Comparison of ENCODE assay signal across 8 mouse cellular contexts in genomic region chr17:56269741-56270140, GRCm38 (mm10). TPM values are rescaled to one million over a fixed set of nuclear protein-coding genes. Genes with fewer than 3 reads are reported as not detected.
DNase-seq lines count a peak whose midpoint lies in the region; ATAC-seq and TF ChIP-seq lines count a peak whose summit lies in the region.

No protein-coding gene starts in this region.

- no peak for TF ChIP-seq RAD21 in CH12.LX (IDR thresholded peaks at IDR 0.05; ENCODE audit: low read depth, low read length)

- dilution Hi-C loops in CH12.LX (cut with MboI; ENCODE audit: extremely low pct_ligation_motif_present, extremely low pct_unique_long_range_greater_than_20kb, low sequenced_read_pairs) = no loop called here

- 0 out of 2 replicates have a peak overlapping the region, but pooled peaks have one; percentile 67 for H3K9ac ChIP-seq in CH12.LX (ENCODE audit: insufficient read depth, low read depth)
- peak overlapping the region; percentile 65 for H3K9ac ChIP-seq in heart, embryonic 14.5 days (ENCODE audit: low read length)
- no peak overlapping the region; the same call in 1 of the 2 replicates for H3K9ac ChIP-seq in liver, embryonic 14.5 days (replicated peaks)

- TF ChIP-seq CTCF in cerebellum, adult 2 months (IDR thresholded peaks at IDR 0.05; ENCODE audit: borderline replicate concordance, insufficient read depth, low read depth, low read length) = no peak
- no peak for TF ChIP-seq CTCF in CH12.LX (conservative IDR thresholded peaks at IDR 0.05 in 1 of 2, IDR thresholded peaks at IDR 0.05 in 1 of 2; ENCODE audit: low read depth in 2 of 2, low read length in 2 of 2)
- TF ChIP-seq CTCF in liver, embryonic 14.5 days (IDR thresholded peaks at IDR 0.05; ENCODE audit: low read depth) = no peak

- H3K27ac ChIP-seq in cerebellum, adult 2 months (ENCODE audit: insufficient read depth, low read length) = peak overlapping the region; percentile 88
- H3K27ac ChIP-seq in CH12.LX (ENCODE audit: insufficient read depth, low read depth) = peak overlapping the region; percentile 82
- peak overlapping the region; percentile 84 to 85 for H3K27ac ChIP-seq in heart, embryonic 14.5 days (replicated peaks in 1 of 2; ENCODE audit: control insufficient read depth in 1 of 2, insufficient read depth in 1 of 2, low read depth in 2 of 2, low read length in 2 of 2)
- no peak overlapping the region for H3K27ac ChIP-seq in liver, embryonic 14.5 days

- H3K4me2 ChIP-seq in CH12.LX (ENCODE audit: insufficient read depth, low read depth, poor library complexity, severe bottlenecking) = no peak overlapping the region
- peak overlapping the region; percentile 67 for H3K4me2 ChIP-seq in heart, embryonic 14.5 days (ENCODE audit: low read length)
- peak overlapping the region; percentile 63 for H3K4me2 ChIP-seq in liver, embryonic 14.5 days (ENCODE audit: low read depth)

- peaks cover 40 to 51% of the 10 kb centered on the region in 2 experiments for H3K36me3 ChIP-seq in CH12.LX (replicated peaks in 1 of 2; ENCODE audit: control insufficient read depth in 1 of 2, insufficient read depth in 1 of 2, low read length in 1 of 2)
- H3K36me3 ChIP-seq in heart, embryonic 14.5 days (ENCODE audit: control insufficient read depth, insufficient read depth, low read length) = peaks cover 52% of the 10 kb centered on the region
- no peaks in the 10 kb centered on the region; the same call in 1 of the 2 replicates for H3K36me3 ChIP-seq in liver, embryonic 14.5 days (replicated peaks; ENCODE audit: control insufficient read depth, insufficient read depth, low read depth)

- H3K27me3 ChIP-seq in cerebellum, adult 2 months (ENCODE audit: control insufficient read depth, insufficient read depth, low read length) = no peaks in the 10 kb centered on the region
- no peaks in the 10 kb centered on the region for H3K27me3 ChIP-seq in CH12.LX (replicated peaks)
- no peaks in the 10 kb centered on the region for H3K27me3 ChIP-seq in heart, embryonic 14.5 days (ENCODE audit: control insufficient read depth, insufficient read depth, low read length)
- no peaks in the 10 kb centered on the region for H3K27me3 ChIP-seq in liver, embryonic 14.5 days (ENCODE audit: control insufficient read depth, insufficient read depth, low read length)

- peaks cover 5% of the 10 kb centered on the region; the same call in 1 of the 2 replicates for H3K4me1 ChIP-seq in cerebellum, adult 2 months (ENCODE audit: control insufficient read depth, insufficient read depth, low read length)
- peaks cover 29 to 76% of the 10 kb centered on the region in 2 experiments for H3K4me1 ChIP-seq in CH12.LX (ENCODE audit: control insufficient read depth in 1 of 2, insufficient read depth in 2 of 2)
- H3K4me1 ChIP-seq in heart, embryonic 14.5 days (ENCODE audit: control insufficient read depth in 2 of 2, insufficient read depth in 2 of 2, low read length in 2 of 2) = peaks cover 4 to 22% of the 10 kb centered on the region in 2 experiments
- peaks cover 3 to 16% of the 10 kb centered on the region in 2 experiments; a peak in 2 of 4 replicates for H3K4me1 ChIP-seq in liver, embryonic 14.5 days (replicated peaks; ENCODE audit: control insufficient read depth in 2 of 2, insufficient read depth in 2 of 2, low read length in 1 of 2)

- H3K9me3 ChIP-seq in CH12.LX (replicated peaks; ENCODE audit: low read length) = no peaks in the 10 kb centered on the region
- no peaks in the 10 kb centered on the region for H3K9me3 ChIP-seq in heart, embryonic 14.5 days (ENCODE audit: control insufficient read depth, low read length)
- H3K9me3 ChIP-seq in liver, embryonic 14.5 days (ENCODE audit: control insufficient read depth, low read length) = no peaks in the 10 kb centered on the region

- H3K79me2 ChIP-seq in CH12.LX (replicated peaks; ENCODE audit: control insufficient read depth, extremely low read depth, insufficient read depth, poor library complexity, severe bottlenecking) = peaks cover 31% of the 10 kb centered on the region

- H3K4me3 ChIP-seq in cerebellum, adult 2 months (replicated peaks; ENCODE audit: insufficient read depth, low read depth, low read length) = peak overlapping the region; percentile 79
- H3K4me3 ChIP-seq in CH12.LX (replicated peaks in 1 of 3; ENCODE audit: low read depth in 2 of 3, low read length in 2 of 3, poor library complexity in 1 of 3) = no peak overlapping the region
- peak overlapping the region in 1 of 2 experiments; percentile 37; a peak in 2 of 4 replicates for H3K4me3 ChIP-seq in heart, embryonic 14.5 days (ENCODE audit: control insufficient read depth in 1 of 2, insufficient read depth in 1 of 2, low read depth in 1 of 2, low read length in 2 of 2)
- peak overlapping the region; percentile 36 to 44; a peak in 3 of 4 replicates for H3K4me3 ChIP-seq in liver, embryonic 14.5 days (ENCODE audit: insufficient read depth in 1 of 2, low read depth in 2 of 2, low read length in 2 of 2)

- no peak for TF ChIP-seq POLR2A in cerebellum, adult 2 months (IDR thresholded peaks at IDR 0.05; ENCODE audit: borderline replicate concordance, insufficient read depth, low read length)
- no peak for TF ChIP-seq POLR2A in CH12.LX (IDR thresholded peaks at IDR 0.05; ENCODE audit: low read depth, low read length)

- ATAC-seq in heart, embryonic 14.5 days (ENCODE audit: insufficient number of reproducible peaks, insufficient read depth, low FRiP score, low read depth) = no peak
- no peak for ATAC-seq in liver, embryonic 14.5 days (ENCODE audit: insufficient read depth)
- no peak for ATAC-seq in megakaryocyte progenitor cell, adult 5-6 weeks (replicated peaks; ENCODE audit: poor library complexity)

- no peak for DNase-seq in cerebellum, adult 2 months
- DNase-seq in cerebellum, adult 11 months = no peak
- no peak for DNase-seq in CH12.LX (ENCODE audit: extremely low read depth)
- no peak for DNase-seq in liver, embryonic 14.5 days (ENCODE audit: low read depth in 3 of 3, low spot score in 3 of 3)
- DNase-seq in embryo, embryonic 9.5 days (ENCODE audit: extremely low spot score) = no peak
- no peak for DNase-seq in left cerebral cortex, postnatal 25 days (ENCODE audit: low spot score in 2 of 2)

- no peak for TF ChIP-seq EP300 in CH12.LX (IDR thresholded peaks at IDR 0.05; ENCODE audit: low read length)
- TF ChIP-seq EP300 in liver, embryonic 14.5 days (IDR thresholded peaks at IDR 0.05; ENCODE audit: low read depth) = no peak

- intact Hi-C loops in left cerebral cortex, postnatal 25 days (cut with DNase I) = no loop called here

- in situ Hi-C loops in CH12.LX (cut with MboI; ENCODE audit: low pct_ligation_motif_present, low pct_unique_long_range_greater_than_20kb, low sequenced_read_pairs) = no loop called here

- whole genome bisulfite sequencing in cerebellum, adult 2 months = 67% methylated on average over 3 of the region's 3 CpGs
- 79% methylated on average over 3 of the region's 3 CpGs for WGBS in heart, embryonic 14.5 days
- 60% methylated on average over 3 of the region's 3 CpGs for WGBS in liver, embryonic 14.5 days (ENCODE audit: insufficient replicate concordance)

RNA-seq across cellular contexts. Expression of gene Ticam1, which starts 6.8 kb away (rescaled TPM):
- polyA plus RNA-seq in cerebellum, adult 2 months (2012; rRNA removed) = 4.5 and 4.7 TPM in 2 replicates
- total RNA-seq in CH12.LX (2012; rRNA removed) (15.9 and 17.6 TPM in 2 replicates), CH12.LX (2014; rRNA removed) (4.5 and 6.4 TPM in 2 replicates)
- polyA plus RNA-seq in CH12.LX (2012; ENCODE audit: insufficient read length, low read depth) = 14.6 and 18.6 TPM in 2 replicates
- polyA plus RNA-seq in heart, embryonic 14.5 days (2014; fragmentation: Nextera tagmentation; extraction: Ambion mirVana) = 9.2 and 9.3 TPM in 2 replicates
- 4.9 and 6.8 TPM in 2 replicates for polyA plus RNA-seq in liver, embryonic 14.5 days (2012; rRNA removed)
- 3.4 and 3.8 TPM in 2 replicates for polyA plus RNA-seq in liver, embryonic 14.5 days (2014; fragmentation: Nextera tagmentation; extraction: Ambion mirVana)
- 9.0 and 11.4 TPM in 2 replicates for total RNA-seq in megakaryocyte progenitor cell, adult 5-6 weeks (2015)
- total RNA-seq in megakaryocyte progenitor cell, adult 5-6 weeks (2017) = 3.0 and 4.1 TPM in 2 replicates
- 1 to 10 TPM; 5.2 to 5.4 TPM for total RNA-seq in left cerebral cortex, postnatal 25 days (2021)

RNA-seq across cellular contexts. Expression of gene Fem1a, which starts 13.1 kb away (rescaled TPM):
- polyA plus RNA-seq in cerebellum, adult 2 months (2012; rRNA removed) = 19.9 and 21.8 TPM in 2 replicates
- total RNA-seq in CH12.LX (2012; rRNA removed) (26.0 and 28.0 TPM in 2 replicates), CH12.LX (2014; rRNA removed) (14.9 and 17.5 TPM in 2 replicates)
- polyA plus RNA-seq in CH12.LX (2012; ENCODE audit: insufficient read length, low read depth) = 14.7 and 16.6 TPM in 2 replicates
- polyA plus RNA-seq in heart, embryonic 14.5 days (2014; fragmentation: Nextera tagmentation; extraction: Ambion mirVana) = 23.6 and 25.9 TPM in 2 replicates
- 5.6 and 5.8 TPM in 2 replicates for polyA plus RNA-seq in liver, embryonic 14.5 days (2012; rRNA removed)
- polyA plus RNA-seq in liver, embryonic 14.5 days (2014; fragmentation: Nextera tagmentation; extraction: Ambion mirVana) = 4.9 and 5.8 TPM in 2 replicates
- 15.3 and 15.9 TPM in 2 replicates for total RNA-seq in megakaryocyte progenitor cell, adult 5-6 weeks (2015)
- 20.7 and 23.4 TPM in 2 replicates for total RNA-seq in megakaryocyte progenitor cell, adult 5-6 weeks (2017)
- total RNA-seq in left cerebral cortex, postnatal 25 days (2021) = 10 to 100 TPM; 33.5 to 34.1 TPM

RNA-seq across cellular contexts. Expression of gene Plin3, which starts 22.9 kb away (rescaled TPM):
- polyA plus RNA-seq in cerebellum, adult 2 months (2012; rRNA removed) = 15.6 and 20.9 TPM in 2 replicates
- 18.8 and 23.3 TPM in 2 replicates for total RNA-seq in CH12.LX (2012; rRNA removed)
- 17.0 and 17.3 TPM in 2 replicates for total RNA-seq in CH12.LX (2014; rRNA removed)
- polyA plus RNA-seq in CH12.LX (2012; ENCODE audit: insufficient read length, low read depth) = 17.9 and 18.5 TPM in 2 replicates
- polyA plus RNA-seq in heart, embryonic 14.5 days (2014; fragmentation: Nextera tagmentation; extraction: Ambion mirVana) = 66.4 and 70.9 TPM in 2 replicates
- 7.4 and 9.2 TPM in 2 replicates for polyA plus RNA-seq in liver, embryonic 14.5 days (2012; rRNA removed)
- 24.2 and 27.2 TPM in 2 replicates for polyA plus RNA-seq in liver, embryonic 14.5 days (2014; fragmentation: Nextera tagmentation; extraction: Ambion mirVana)
- total RNA-seq in megakaryocyte progenitor cell, adult 5-6 weeks (2015) = 7.3 and 8.1 TPM in 2 replicates
- 28.1 TPM in 2 replicates for total RNA-seq in megakaryocyte progenitor cell, adult 5-6 weeks (2017)
- 10 to 100 TPM in 1 of 2 experiments, 1 to 10 TPM in 1; 7.6 to 10.3 TPM for total RNA-seq in left cerebral cortex, postnatal 25 days (2021)

RNA-seq across cellular contexts. Expression of gene Arrdc5, which starts 30.3 kb away (rescaled TPM):
- not detected in 2 replicates for polyA plus RNA-seq in cerebellum, adult 2 months (2012; rRNA removed)
- total RNA-seq in CH12.LX (2012; rRNA removed) (not detected in 2 replicates), CH12.LX (2014; rRNA removed) (not detected in 2 replicates)
- polyA plus RNA-seq in CH12.LX (2012; ENCODE audit: insufficient read length, low read depth) = 0.23 TPM in 1 of 2 replicates, not detected in the other
- polyA plus RNA-seq in heart, embryonic 14.5 days (2014; fragmentation: Nextera tagmentation; extraction: Ambion mirVana) = not detected in 2 replicates
- not detected in 2 replicates for polyA plus RNA-seq in liver, embryonic 14.5 days (2012; rRNA removed)
- polyA plus RNA-seq in liver, embryonic 14.5 days (2014; fragmentation: Nextera tagmentation; extraction: Ambion mirVana) = not detected in 2 replicates
- total RNA-seq in megakaryocyte progenitor cell, adult 5-6 weeks (2015) = not detected in 2 replicates
- total RNA-seq in megakaryocyte progenitor cell, adult 5-6 weeks (2017) = not detected in 2 replicates
- total RNA-seq in left cerebral cortex, postnatal 25 days (2021) = not detected

RNA-seq across cellular contexts. Expression of gene Uhrf1, which starts 33.4 kb away (rescaled TPM):
- polyA plus RNA-seq in cerebellum, adult 2 months (2012; rRNA removed) = 0.65 and 0.71 TPM in 2 replicates
- total RNA-seq in CH12.LX (2012; rRNA removed) (220 and 249 TPM in 2 replicates), CH12.LX (2014; rRNA removed) (144 and 161 TPM in 2 replicates)
- polyA plus RNA-seq in CH12.LX (2012; ENCODE audit: insufficient read length, low read depth) = 184 and 249 TPM in 2 replicates
- 42.8 and 44.6 TPM in 2 replicates for polyA plus RNA-seq in heart, embryonic 14.5 days (2014; fragmentation: Nextera tagmentation; extraction: Ambion mirVana)
- polyA plus RNA-seq in liver, embryonic 14.5 days (2012; rRNA removed) = 72.6 and 86.2 TPM in 2 replicates
- polyA plus RNA-seq in liver, embryonic 14.5 days (2014; fragmentation: Nextera tagmentation; extraction: Ambion mirVana) = 76.0 and 90.8 TPM in 2 replicates
- total RNA-seq in megakaryocyte progenitor cell, adult 5-6 weeks (2015) = 67.8 and 80.7 TPM in 2 replicates
- total RNA-seq in megakaryocyte progenitor cell, adult 5-6 weeks (2017) = 151 and 160 TPM in 2 replicates
- 1 to 10 TPM in 1 of 2 experiments, under 1 TPM in 1; 0.69 to 1.1 TPM for total RNA-seq in left cerebral cortex, postnatal 25 days (2021)

Comparison
In these comparisons a context has a peak if more than half of its experiments do, and no peak if none do; other contexts are left out.
1. H3K4me3 ChIP-seq: peak in cerebellum, adult 2 months (single experiment) and liver, embryonic 14.5 days (2 of 2); none in CH12.LX (0 of 3).